Mouse (Mus musculus) CD4-positive, CD25-positive, alpha-beta regulatory T cell, adult 2 months (primary cell): Measurements from ENCODE around the gene Otoa.

Source experiments
- DNase-seq: peaks from one replicate; pipeline ENCODE4 v3.0.0-alpha.2; 2012; ENCODE audit warnings: low read depth, low spot score

Gene Otoa

GRCm38 (mm10) chr7:121081350-121081749, at the start of gene Otoa:
Gene Otoa, plus strand, starts transcription at chr7:121081650.
- DNase-seq, result no peak

DNA sequence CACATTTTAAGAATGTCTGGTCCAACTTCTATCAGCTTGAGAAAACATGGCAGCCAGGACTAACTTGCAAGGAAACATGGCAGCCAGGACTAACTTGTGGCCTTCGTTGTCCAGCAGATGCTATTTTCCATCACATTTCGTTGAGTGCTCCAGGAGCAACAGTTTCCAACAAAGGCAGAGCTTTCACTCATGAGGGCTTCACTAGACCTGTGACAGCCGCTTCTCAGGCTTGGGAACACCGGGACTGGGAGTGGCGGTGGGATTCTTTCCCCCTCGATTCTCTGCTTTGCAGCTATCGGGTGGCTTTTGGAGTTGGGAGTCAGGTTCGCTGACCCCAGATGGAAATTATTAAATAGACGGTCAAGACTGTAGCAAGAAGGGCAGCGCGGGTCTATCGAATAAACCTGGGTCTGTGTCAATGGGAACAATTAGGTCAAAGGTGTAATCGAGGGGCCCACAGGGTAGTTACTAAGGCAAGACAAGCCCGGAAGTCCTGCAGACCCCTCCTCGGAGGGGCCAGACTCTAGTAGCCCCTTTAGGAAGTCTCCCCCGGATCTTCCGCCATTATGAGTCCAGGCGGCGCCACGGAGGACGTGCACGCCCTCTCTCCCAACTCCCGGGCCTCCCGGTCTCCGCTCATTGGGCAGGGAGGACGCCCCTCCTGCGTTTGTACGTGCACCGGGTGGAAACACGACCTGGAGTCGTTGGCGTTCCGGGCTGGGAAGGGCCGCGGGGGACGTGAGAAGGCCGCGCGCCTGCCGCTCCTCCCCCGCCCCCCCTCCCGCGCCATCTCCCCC, 47.4 kb upstream of the Otoa start, which contains the start of gene Mettl9:
Mettl9 (plus strand) TSS at position 590 of the 797 bp plus-strand sequence.
- DNase-seq, result peak; percentile 97

DNA sequence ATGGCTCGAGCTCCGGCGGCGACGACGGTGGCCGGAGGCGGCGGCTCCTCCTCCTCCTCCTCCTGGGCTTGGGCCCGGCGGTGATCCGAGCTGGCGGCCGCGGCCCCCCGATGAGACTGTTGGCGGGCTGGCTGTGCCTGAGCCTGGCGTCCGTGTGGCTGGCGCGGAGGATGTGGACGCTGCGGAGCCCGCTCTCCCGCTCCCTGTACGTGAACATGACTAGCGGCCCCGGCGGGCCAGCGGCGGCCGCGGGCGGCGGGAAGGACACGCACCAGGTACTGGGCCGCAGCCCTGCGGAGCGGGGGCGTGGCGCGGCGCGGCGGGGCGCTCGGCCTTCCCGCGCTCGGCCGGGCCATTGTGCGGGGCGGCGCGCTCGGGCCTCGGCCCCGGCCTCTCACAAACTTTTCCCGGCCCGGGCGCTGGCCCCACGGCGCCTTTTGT, 46.7 kb upstream of the Otoa start:
- no peak for DNase-seq

DNA sequence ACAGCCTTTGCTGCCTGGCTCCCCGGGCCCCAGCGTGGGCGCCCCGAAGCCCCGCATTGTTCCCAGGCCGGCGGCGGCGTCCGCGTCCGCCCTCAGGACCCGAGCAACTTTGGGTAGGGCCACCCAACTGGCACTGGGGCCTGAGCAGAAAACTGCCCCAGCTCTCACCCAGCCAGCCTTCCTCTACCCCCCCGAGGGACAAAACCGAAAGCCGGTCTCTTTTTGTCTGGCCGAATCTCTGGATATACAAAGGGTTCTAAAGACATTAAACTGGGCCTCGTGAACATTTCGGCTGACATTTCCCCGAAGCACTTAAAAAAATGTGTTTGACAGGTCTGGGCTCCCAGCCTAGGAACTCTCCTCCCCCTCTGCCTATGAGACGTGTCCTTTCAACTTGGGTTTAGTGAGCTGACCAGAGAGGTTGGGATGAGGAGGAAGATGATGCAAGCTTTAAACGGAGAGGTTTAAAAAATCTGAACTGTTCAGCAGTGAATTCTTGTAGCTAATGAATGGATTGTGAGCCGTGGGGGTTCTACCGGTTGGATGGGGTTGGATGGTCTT, 46.2 kb upstream of the Otoa start:
- no peak for DNase-seq

- no peak for DNase-seq
Observed at GRCm38 (mm10) chr7:121040595-121040994, 40.9 kb upstream of the Otoa start.

DNA sequence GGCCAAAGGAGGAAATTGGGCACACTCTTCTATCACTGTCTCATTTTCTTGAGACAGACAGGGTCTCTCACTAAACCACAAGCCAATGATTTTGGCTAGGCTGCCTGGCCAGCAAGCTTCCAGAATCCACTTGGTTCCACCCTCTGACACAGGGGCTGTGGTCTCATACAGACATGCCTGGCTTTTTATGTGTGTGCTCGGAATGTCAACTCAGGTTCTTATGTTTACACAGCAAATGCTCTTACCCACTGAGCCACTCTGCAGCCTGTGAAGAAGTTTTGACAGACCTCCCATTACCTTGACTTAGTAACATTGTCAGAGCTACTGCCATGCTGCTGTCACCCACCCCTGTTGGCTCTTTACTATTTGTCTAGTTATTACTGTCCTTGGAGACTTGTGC, 39.5 kb upstream of the Otoa start:
- no peak for DNase-seq

- DNase-seq, result no peak
Observed at GRCm38 (mm10) chr7:121043004-121043403, 38.4 kb upstream of the Otoa start.

- no peak for DNase-seq
Observed at GRCm38 (mm10) chr7:121043510-121043909, 37.9 kb upstream of the Otoa start.

- no peak for DNase-seq
Observed at GRCm38 (mm10) chr7:121044251-121044650, 37.2 kb upstream of the Otoa start.

DNA sequence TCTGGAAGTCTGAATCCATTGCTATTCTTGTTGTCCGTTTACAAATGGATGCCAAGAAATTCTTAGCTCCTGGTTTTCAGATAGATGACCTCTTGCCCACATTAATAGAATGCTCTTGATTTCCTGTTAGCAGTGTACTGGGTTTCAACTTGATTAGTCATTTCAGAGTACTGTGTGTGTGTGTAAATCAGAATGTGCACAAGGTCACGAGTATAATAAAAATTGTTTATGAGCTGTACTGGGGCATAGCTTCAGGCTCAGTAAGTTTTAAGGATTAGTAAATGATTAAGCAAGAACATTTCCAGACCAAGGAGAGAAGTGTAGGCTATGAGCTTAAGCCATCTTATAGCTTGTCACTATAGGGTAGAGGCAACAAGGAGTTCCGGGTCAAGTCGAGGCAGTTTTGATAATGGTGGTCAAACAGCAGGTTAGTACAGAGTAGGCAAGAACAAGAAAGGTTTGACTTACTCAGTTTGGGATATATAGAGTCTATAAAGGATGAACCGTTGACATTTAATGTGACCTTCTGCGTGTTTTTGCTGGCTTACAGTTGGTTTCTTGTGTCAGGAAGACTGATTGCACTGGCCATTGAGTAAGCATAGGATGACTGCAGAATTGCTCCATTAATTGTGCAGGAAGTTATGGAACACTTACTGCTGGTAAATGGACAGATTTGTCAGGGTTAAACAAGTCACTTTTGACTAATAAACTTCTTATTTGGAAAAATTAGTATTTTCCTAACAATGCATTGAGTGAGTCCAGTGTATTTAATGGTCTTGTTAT, 35.6 kb upstream of the Otoa start:
- DNase-seq, result no peak

DNA sequence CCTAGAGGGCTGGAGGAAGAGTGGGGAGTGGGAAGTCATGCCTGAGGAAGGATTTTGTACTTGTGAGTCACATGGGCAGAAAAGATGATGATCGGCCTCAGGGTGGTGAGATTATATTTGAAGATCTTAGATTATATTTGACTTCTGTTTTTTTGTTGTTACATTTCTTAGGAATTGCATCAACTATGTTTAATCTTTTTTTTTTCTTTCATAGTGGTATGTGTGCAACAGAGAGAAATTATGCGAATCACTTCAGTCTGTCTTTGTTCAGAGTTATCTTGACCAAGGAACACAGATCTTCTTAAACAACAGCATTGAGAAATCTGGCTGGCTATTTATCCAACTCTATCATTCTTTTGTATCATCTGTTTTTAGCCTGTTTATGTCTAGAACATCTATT, 33.8 kb upstream of the Otoa start:
- no peak for DNase-seq

DNA sequence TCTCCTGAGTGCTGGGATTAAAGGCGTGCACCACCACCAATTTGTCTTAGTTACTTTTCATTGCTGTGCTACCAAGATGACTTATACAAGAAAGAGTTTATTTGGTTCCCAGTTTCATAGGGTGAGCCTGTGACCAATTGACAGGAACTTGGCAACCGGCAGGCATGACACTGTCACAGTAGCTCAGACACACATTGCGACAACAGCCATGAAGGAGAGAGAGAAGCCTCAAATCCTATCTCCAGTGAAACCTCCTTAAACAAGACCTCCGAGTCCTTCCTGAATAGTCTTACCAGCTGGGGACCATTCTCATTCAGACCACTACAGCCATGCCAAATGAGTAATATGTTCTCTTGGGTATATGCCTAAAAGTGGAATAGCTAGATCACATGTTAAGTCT, 28.4 kb upstream of the Otoa start:
- DNase-seq, result no peak

DNA sequence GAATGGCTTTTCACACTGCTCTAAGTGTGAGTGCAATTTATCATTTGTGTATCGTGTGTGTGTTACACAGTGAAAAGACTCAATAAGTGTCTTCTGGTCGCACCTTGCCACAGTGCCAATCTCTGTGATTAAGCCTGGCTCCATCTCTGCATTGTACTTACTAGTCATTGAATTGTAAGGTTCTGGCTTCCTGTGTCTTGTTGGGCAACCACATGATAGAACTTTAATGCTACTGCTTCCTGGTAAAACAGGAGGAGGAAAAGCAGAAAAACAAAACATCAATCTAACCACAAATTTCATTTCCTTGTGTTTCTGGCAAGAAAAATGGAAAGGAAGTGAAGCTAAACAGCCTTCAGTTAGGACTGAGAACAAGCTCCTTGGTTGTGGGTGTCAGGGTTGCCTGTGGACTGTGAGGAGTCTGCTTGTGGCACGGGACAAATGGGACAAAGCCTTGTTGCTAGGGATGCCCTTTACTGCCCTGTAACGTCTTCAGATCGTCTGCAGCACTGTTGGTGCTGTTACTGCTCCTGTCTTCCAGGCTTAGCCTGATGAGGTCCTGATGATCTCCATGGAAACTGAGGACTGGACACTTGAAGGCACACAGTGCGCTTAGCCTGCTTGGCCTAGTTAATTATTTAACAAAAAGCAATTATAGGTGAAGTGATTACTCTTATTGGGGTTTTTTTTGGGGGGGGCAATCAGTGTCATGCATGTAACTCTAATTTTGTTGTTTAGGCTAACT, 21.8 kb upstream of the Otoa start:
- DNase-seq, result peak; percentile 34

DNA sequence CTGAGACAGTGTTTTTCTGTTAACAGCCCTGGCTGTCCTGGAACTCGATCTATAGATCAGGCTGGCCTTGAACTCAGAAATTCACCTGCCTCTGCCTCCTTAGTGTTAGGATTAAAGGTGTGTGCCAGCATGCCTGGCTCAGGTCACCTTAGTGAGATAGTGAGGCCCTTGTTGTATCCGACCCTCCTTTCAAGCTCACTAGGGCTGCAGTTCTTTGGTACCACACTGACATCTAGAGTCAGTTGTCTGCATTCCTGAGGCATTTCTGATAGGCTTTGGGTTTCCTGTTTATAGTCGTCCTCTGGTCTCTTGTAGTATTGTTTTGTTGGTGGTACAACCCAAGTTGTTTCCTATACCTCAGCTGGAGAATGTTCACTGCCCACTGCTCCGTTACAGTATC, 17.1 kb upstream of the Otoa start:
- peak; percentile 64 for DNase-seq

DNA sequence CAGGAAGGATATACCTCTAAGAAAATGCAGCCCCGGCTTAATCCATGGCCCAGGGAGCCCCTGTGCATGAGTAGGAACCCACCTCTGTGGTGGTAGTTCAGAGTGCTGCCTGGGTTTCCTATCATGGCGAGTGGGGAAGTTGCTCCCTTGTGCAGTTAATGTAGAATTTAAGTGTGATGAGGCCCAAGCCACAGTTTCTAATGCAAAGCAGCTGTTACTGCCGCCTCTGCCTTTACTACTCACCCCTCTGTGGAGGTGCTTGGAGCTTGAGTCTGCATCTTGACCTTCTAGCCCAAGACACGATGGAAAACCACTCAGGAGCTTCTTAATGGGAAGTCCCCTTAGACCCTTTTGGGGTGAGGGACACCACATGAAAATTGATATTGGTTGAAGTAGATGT, 10.2 kb upstream of the Otoa start:
- DNase-seq, result no peak

GRCm38 (mm10) chr7:121072506-121072905, 8.9 kb upstream of the Otoa start:
- no peak for DNase-seq

DNA sequence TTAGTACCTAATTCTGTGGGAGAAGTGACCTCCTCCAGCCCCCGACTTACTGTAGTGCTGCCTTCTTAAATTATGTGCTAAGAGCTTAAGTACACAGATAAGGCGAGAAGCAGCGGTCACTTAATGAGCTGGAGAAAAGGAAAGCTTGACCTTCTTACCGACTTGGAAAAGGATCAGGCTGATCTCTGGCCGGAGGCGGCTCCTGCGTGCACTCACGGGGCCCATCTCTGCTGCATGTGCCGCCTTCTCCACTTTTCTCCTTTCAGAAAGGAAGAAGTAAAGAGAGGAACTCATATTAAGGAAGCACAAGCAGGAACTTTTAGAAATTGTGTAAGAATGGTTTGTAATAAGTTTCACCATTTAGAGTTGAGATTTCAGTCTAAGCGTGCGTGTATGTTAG, 7.2 kb upstream of the Otoa start, which contains the start of gene Igsf6:
Igsf6 (minus strand) TSS at position 292 of the 400 bp plus-strand sequence.
- no peak for DNase-seq

- DNase-seq, result no peak
Observed at GRCm38 (mm10) chr7:121074801-121075400, 6.5 kb upstream of the Otoa start.

DNA sequence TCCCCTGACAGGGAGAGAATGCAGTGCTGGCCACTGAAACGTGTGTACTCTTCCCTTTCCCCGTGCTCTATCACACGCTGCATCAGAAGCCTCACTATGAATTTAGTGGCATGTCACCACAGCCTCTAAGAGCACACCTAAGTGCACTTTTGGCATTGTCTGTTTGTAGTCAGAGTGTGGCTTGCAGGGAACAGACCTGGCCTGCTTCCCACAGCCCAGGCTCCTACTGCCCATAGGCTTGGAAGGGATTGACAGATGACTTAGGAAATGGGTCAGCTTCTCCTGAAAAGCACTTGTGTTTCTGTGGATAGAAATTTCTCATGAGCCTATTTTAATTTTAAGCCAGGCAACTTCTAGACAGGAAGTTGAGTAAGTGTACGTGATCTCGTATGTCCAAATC, 6.0 kb upstream of the Otoa start:
- no peak for DNase-seq

DNA sequence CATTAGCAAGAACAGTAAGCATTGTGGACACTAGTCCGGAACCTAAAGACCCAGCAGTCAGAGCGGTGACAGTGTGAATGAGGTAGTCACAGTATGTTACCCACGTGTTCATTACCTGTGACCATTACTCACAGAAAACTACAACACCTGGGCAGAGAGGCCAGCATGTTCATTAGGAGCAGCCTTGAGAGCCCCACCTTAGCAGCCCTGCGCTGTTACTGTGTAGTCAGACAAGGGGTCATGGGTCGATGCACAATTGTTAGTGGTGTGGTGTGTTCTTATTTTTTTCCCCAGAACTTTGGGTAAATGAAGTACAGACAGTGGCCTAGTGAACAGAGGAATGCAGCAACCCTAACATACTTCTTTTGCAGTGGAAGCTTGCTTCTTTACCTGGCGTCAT, 4.1 kb upstream of the Otoa start:
- no peak for DNase-seq

DNA sequence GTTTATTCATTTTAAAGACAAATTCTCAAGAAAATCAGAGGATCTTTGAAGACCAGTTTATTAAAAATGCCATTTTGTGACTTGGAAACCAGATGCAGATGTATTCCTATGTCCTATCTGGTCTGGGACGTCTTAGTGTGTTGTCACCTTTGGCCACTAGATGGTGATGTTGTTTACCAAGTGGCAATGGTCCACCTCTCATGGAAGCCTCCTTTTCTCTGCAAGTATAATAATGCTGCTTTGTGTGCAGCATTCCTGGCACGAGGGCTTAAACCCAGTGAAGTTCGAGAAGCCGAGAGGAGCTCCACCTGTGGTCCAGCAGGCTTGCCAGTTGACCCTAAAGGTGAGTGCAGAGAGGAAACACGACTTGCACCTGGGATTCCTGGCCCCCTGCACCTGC, 3.6 kb upstream of the Otoa start:
- DNase-seq, result peak; percentile 58
